Comparison of ENCODE assay signal across 14 mouse cellular contexts in genomic region chr19:47088226-47088625, GRCm38 (mm10). TPM values are rescaled to one million over a fixed set of nuclear protein-coding genes. Genes with fewer than 3 reads are reported as not detected.
A peak's percentile ranks its signal among the peaks of the same experiment; 100 is the strongest.
DNase-seq lines count a peak whose midpoint lies in the region; ATAC-seq and TF ChIP-seq lines count a peak whose summit lies in the region.
"Had no signal": no experiment of that assay in that cellular context is flagged by ENCODE, and none has a peak within 500 bp of the region (broad histone marks: within the 10 kb centered on the region; RNA-seq: fewer than 3 reads in every experiment).

No protein-coding gene starts in this region.

- H3K36me3 ChIP-seq in embryonic facial prominence, embryonic 13.5 days = peaks cover 38% of the 10 kb centered on the region
- H3K36me3 ChIP-seq in embryonic facial prominence, embryonic 10.5 days (replicated peaks) = peaks cover 58% of the 10 kb centered on the region
- H3K36me3 ChIP-seq in heart, postnatal 0 days (replicated peaks; ENCODE audit: control insufficient read depth, insufficient read depth, low read length) = peaks cover 46% of the 10 kb centered on the region
- peaks cover 48% of the 10 kb centered on the region for H3K36me3 ChIP-seq in liver, embryonic 13.5 days

- WGBS in embryonic facial prominence, embryonic 13.5 days = 85% methylated on average over 3 of the region's 3 CpGs
- 87% methylated on average over 3 of the region's 3 CpGs for WGBS in embryonic facial prominence, embryonic 10.5 days
- WGBS in heart, postnatal 0 days = 46% methylated on average over 3 of the region's 3 CpGs
- 79% methylated on average over 3 of the region's 3 CpGs for WGBS in liver, embryonic 13.5 days (ENCODE audit: insufficient replicate concordance)

- no peak for ATAC-seq in embryonic facial prominence, embryonic 13.5 days (ENCODE audit: insufficient number of reproducible peaks, insufficient read depth, low FRiP score, low TSS enrichment, low read depth)
- ATAC-seq in heart, postnatal 0 days (ENCODE audit: insufficient read depth, low read depth) = no peak
- ATAC-seq in liver, embryonic 13.5 days (ENCODE audit: low read depth) = no peak
- ATAC-seq: lung, postnatal 0 days had no signal

- peak overlapping the region; percentile 89; the same call in 1 of the 2 replicates for H3K4me2 ChIP-seq in embryonic facial prominence, embryonic 13.5 days
- H3K4me2 ChIP-seq in heart, postnatal 0 days (ENCODE audit: low read depth, low read length) = peak overlapping the region; percentile 92
- 0 out of 2 replicates have a peak overlapping the region, but pooled peaks have one; percentile 16 for H3K4me2 ChIP-seq in liver, embryonic 13.5 days

- H3K4me3 ChIP-seq in embryonic facial prominence, embryonic 13.5 days = no peak overlapping the region
- no peak overlapping the region for H3K4me3 ChIP-seq in embryonic facial prominence, embryonic 10.5 days
- peak overlapping the region; percentile 76 for H3K4me3 ChIP-seq in layer of hippocampus, adult 2 months
- peak overlapping the region; percentile 96 for H3K4me3 ChIP-seq in heart, postnatal 0 days (ENCODE audit: low read depth, low read length)
- H3K4me3 ChIP-seq in liver, embryonic 13.5 days (replicated peaks) = 0 out of 2 replicates have a peak overlapping the region, but pooled peaks have one; percentile 4

- no peak for DNase-seq in embryonic facial prominence, embryonic 10.5 days (ENCODE audit: low spot score)
- no peak for DNase-seq in layer of hippocampus, adult 2 months (ENCODE audit: low spot score in 2 of 2)
- DNase-seq in layer of hippocampus, adult 9-10 months (ENCODE audit: low spot score) = no peak
- DNase-seq in heart, postnatal 0 days (ENCODE audit: low spot score) = no peak
- DNase-seq in liver, embryonic 13.5 days = no peak
- no peak for DNase-seq in embryo, embryonic 11 days
- no peak for DNase-seq in adrenal gland, postnatal 25 days
- DNase-seq: midbrain, embryonic 14.5 days; right cerebral cortex, adult 18-20 months; thymus, postnatal 25 days had no signal

- H3K9ac ChIP-seq in embryonic facial prominence, embryonic 13.5 days = no peak overlapping the region
- peak overlapping the region; percentile 17; the same call in 1 of the 2 replicates for H3K9ac ChIP-seq in heart, postnatal 0 days (replicated peaks; ENCODE audit: low read depth, low read length)
- H3K9ac ChIP-seq in liver, embryonic 13.5 days = peak overlapping the region; percentile 31; the same call in 1 of the 2 replicates
- H3K9ac ChIP-seq: neural tube, embryonic 15.5 days had no signal

- H3K9me3 ChIP-seq in embryonic facial prominence, embryonic 13.5 days = no peaks in the 10 kb centered on the region
- no peaks in the 10 kb centered on the region for H3K9me3 ChIP-seq in embryonic facial prominence, embryonic 10.5 days
- no peaks in the 10 kb centered on the region for H3K9me3 ChIP-seq in heart, postnatal 0 days (replicated peaks; ENCODE audit: control insufficient read depth, low read length)
- no peaks in the 10 kb centered on the region for H3K9me3 ChIP-seq in liver, embryonic 13.5 days (replicated peaks)
- H3K9me3 ChIP-seq: hindbrain, embryonic 10.5 days; neural tube, embryonic 15.5 days had no signal

- no peak for TF ChIP-seq EP300 in heart, postnatal 0 days (IDR thresholded peaks at IDR 0.05; ENCODE audit: low read depth)

- no peaks in the 10 kb centered on the region for H3K27me3 ChIP-seq in embryonic facial prominence, embryonic 13.5 days
- no peaks in the 10 kb centered on the region for H3K27me3 ChIP-seq in embryonic facial prominence, embryonic 10.5 days (replicated peaks; ENCODE audit: low read depth, poor library complexity, severe bottlenecking)
- H3K27me3 ChIP-seq in heart, postnatal 0 days (ENCODE audit: control insufficient read depth, insufficient read depth, low read length) = no peaks in the 10 kb centered on the region
- no peaks in the 10 kb centered on the region for H3K27me3 ChIP-seq in liver, embryonic 13.5 days
- H3K27me3 ChIP-seq: neural tube, embryonic 15.5 days had no signal

- TF ChIP-seq CTCF in layer of hippocampus, adult 2 months (conservative IDR thresholded peaks at IDR 0.05) = no peak
- TF ChIP-seq CTCF in heart, postnatal 0 days (IDR thresholded peaks at IDR 0.05; ENCODE audit: low read depth) = no peak

- no peak overlapping the region for H3K27ac ChIP-seq in embryonic facial prominence, embryonic 13.5 days
- no peak overlapping the region for H3K27ac ChIP-seq in embryonic facial prominence, embryonic 10.5 days (replicated peaks)
- peak overlapping the region; percentile 23; the same call in 1 of the 2 replicates for H3K27ac ChIP-seq in layer of hippocampus, adult 2 months
- no peak overlapping the region for H3K27ac ChIP-seq in heart, postnatal 0 days (ENCODE audit: low read depth)
- H3K27ac ChIP-seq in liver, embryonic 13.5 days = no peak overlapping the region
- H3K27ac ChIP-seq: hindbrain, embryonic 10.5 days; neural tube, embryonic 15.5 days had no signal

- H3K4me1 ChIP-seq in embryonic facial prominence, embryonic 13.5 days = peaks cover 20% of the 10 kb centered on the region
- peaks cover 23% of the 10 kb centered on the region for H3K4me1 ChIP-seq in embryonic facial prominence, embryonic 10.5 days
- peaks cover 25% of the 10 kb centered on the region for H3K4me1 ChIP-seq in heart, postnatal 0 days (ENCODE audit: control insufficient read depth, insufficient read depth)
- peaks cover 36% of the 10 kb centered on the region for H3K4me1 ChIP-seq in liver, embryonic 13.5 days (replicated peaks)

RNA-seq across cellular contexts. Expression of gene Usmg5, which starts 2.2 kb away (rescaled TPM):
- polyA plus RNA-seq in embryonic facial prominence, embryonic 13.5 days (2015; fragmentation: Nextera tagmentation; extraction: Ambion mirVana) = 1,297 and 1,426 TPM in 2 replicates
- polyA plus RNA-seq in embryonic facial prominence, embryonic 10.5 days (2016; fragmentation: Nextera tagmentation; extraction: Ambion mirVana) = 1,163 and 1,191 TPM in 2 replicates
- 100 to 1,000 TPM; 713 to 825 TPM for total RNA-seq in layer of hippocampus, adult 2 months (2021)
- 1,537 and 1,673 TPM in 2 replicates for total RNA-seq in heart, postnatal 0 days (2014; rRNA removed; ENCODE audit: low replicate concordance)
- polyA plus RNA-seq in heart, postnatal 0 days (2015; fragmentation: Nextera tagmentation; extraction: Ambion mirVana) = 5,899 and 6,150 TPM in 2 replicates
- 965 and 1,062 TPM in 2 replicates for polyA plus RNA-seq in liver, embryonic 13.5 days (2015; fragmentation: Nextera tagmentation; extraction: Ambion mirVana)
- 518 and 539 TPM in 2 replicates for total RNA-seq in adrenal gland, postnatal 25 days (2021)

RNA-seq across cellular contexts. Expression of gene Pdcd11, which starts 2.3 kb away (rescaled TPM):
- polyA plus RNA-seq in embryonic facial prominence, embryonic 13.5 days (2015; fragmentation: Nextera tagmentation; extraction: Ambion mirVana) = 11.5 TPM in 2 replicates
- polyA plus RNA-seq in embryonic facial prominence, embryonic 10.5 days (2016; fragmentation: Nextera tagmentation; extraction: Ambion mirVana) = 14.6 TPM in 2 replicates
- total RNA-seq in layer of hippocampus, adult 2 months (2021) = 10 to 100 TPM; 17.9 to 19.0 TPM
- 7.7 and 8.8 TPM in 2 replicates for total RNA-seq in heart, postnatal 0 days (2014; rRNA removed; ENCODE audit: low replicate concordance)
- 3.2 and 4.0 TPM in 2 replicates for polyA plus RNA-seq in heart, postnatal 0 days (2015; fragmentation: Nextera tagmentation; extraction: Ambion mirVana)
- polyA plus RNA-seq in liver, embryonic 13.5 days (2015; fragmentation: Nextera tagmentation; extraction: Ambion mirVana) = 6.5 and 6.8 TPM in 2 replicates
- total RNA-seq in adrenal gland, postnatal 25 days (2021) = 26.0 and 26.8 TPM in 2 replicates

RNA-seq across cellular contexts. Expression of gene Taf5, which starts 20.7 kb away (rescaled TPM):
- polyA plus RNA-seq in embryonic facial prominence, embryonic 13.5 days (2015; fragmentation: Nextera tagmentation; extraction: Ambion mirVana) = 5.8 and 7.3 TPM in 2 replicates
- polyA plus RNA-seq in embryonic facial prominence, embryonic 10.5 days (2016; fragmentation: Nextera tagmentation; extraction: Ambion mirVana) = 7.2 and 7.5 TPM in 2 replicates
- total RNA-seq in layer of hippocampus, adult 2 months (2021) = 1 to 10 TPM; 5.2 to 5.6 TPM
- total RNA-seq in heart, postnatal 0 days (2014; rRNA removed; ENCODE audit: low replicate concordance) = 5.1 and 7.0 TPM in 2 replicates
- 1.2 and 1.5 TPM in 2 replicates for polyA plus RNA-seq in heart, postnatal 0 days (2015; fragmentation: Nextera tagmentation; extraction: Ambion mirVana)
- 4.3 TPM in 2 replicates for polyA plus RNA-seq in liver, embryonic 13.5 days (2015; fragmentation: Nextera tagmentation; extraction: Ambion mirVana)
- total RNA-seq in adrenal gland, postnatal 25 days (2021) = 4.4 and 5.3 TPM in 2 replicates

RNA-seq across cellular contexts. Expression of gene Pcgf6, which starts 37.5 kb away (rescaled TPM):
- 24.3 and 24.4 TPM in 2 replicates for polyA plus RNA-seq in embryonic facial prominence, embryonic 13.5 days (2015; fragmentation: Nextera tagmentation; extraction: Ambion mirVana)
- 36.1 and 36.5 TPM in 2 replicates for polyA plus RNA-seq in embryonic facial prominence, embryonic 10.5 days (2016; fragmentation: Nextera tagmentation; extraction: Ambion mirVana)
- total RNA-seq in layer of hippocampus, adult 2 months (2021) = 10 to 100 TPM; 19.3 to 25.5 TPM
- 3.3 and 4.3 TPM in 2 replicates for total RNA-seq in heart, postnatal 0 days (2014; rRNA removed; ENCODE audit: low replicate concordance)
- polyA plus RNA-seq in heart, postnatal 0 days (2015; fragmentation: Nextera tagmentation; extraction: Ambion mirVana) = 4.1 and 4.2 TPM in 2 replicates
- 11.3 and 13.7 TPM in 2 replicates for polyA plus RNA-seq in liver, embryonic 13.5 days (2015; fragmentation: Nextera tagmentation; extraction: Ambion mirVana)
- total RNA-seq in adrenal gland, postnatal 25 days (2021) = 12.2 and 14.9 TPM in 2 replicates

RNA-seq across cellular contexts. Expression of gene Calhm2, which starts 49.9 kb away (rescaled TPM):
- polyA plus RNA-seq in embryonic facial prominence, embryonic 13.5 days (2015; fragmentation: Nextera tagmentation; extraction: Ambion mirVana) = 11.1 and 11.8 TPM in 2 replicates
- 2.8 TPM in 2 replicates for polyA plus RNA-seq in embryonic facial prominence, embryonic 10.5 days (2016; fragmentation: Nextera tagmentation; extraction: Ambion mirVana)
- 1 to 10 TPM; 4.1 to 5.5 TPM for total RNA-seq in layer of hippocampus, adult 2 months (2021)
- total RNA-seq in heart, postnatal 0 days (2014; rRNA removed; ENCODE audit: low replicate concordance) = 2.4 and 6.8 TPM in 2 replicates
- polyA plus RNA-seq in heart, postnatal 0 days (2015; fragmentation: Nextera tagmentation; extraction: Ambion mirVana) = 3.1 and 3.5 TPM in 2 replicates
- 1.6 and 1.9 TPM in 2 replicates for polyA plus RNA-seq in liver, embryonic 13.5 days (2015; fragmentation: Nextera tagmentation; extraction: Ambion mirVana)
- 5.5 TPM in 2 replicates for total RNA-seq in adrenal gland, postnatal 25 days (2021)

Comparison
In these comparisons a context has a peak if more than half of its experiments do, and no peak if none do; other contexts are left out.
1. H3K4me2 ChIP-seq: peak in every context shown above with its lines; median percentile 92 in heart, postnatal 0 days; 89 in embryonic facial prominence, embryonic 13.5 days; 16 in liver, embryonic 13.5 days.
2. H3K4me3 ChIP-seq: peak in layer of hippocampus, adult 2 months (single experiment), heart, postnatal 0 days (single experiment) and liver, embryonic 13.5 days (single experiment); none in embryonic facial prominence, embryonic 13.5 days (single experiment) and embryonic facial prominence, embryonic 10.5 days (single experiment).